Mouse (Mus musculus) R1 (cell line): ENCODE measurements around the gene Acad10.
"Not testable (repeated sequence)": the region's sequence is repeated elsewhere in the genome, so short reads cannot be mapped to it uniquely, and the experiment has no call there.

Experiments
- DNase-seq: peaks from one replicate; pipeline ENCODE4 v3.0.0-alpha.2; 2018; ENCODE audit warnings: low read depth, low spot score

Gene Acad10

GRCm38 (mm10) chr5:121657656-121658055 lies 2.7 kb downstream of the Acad10 start:
- not testable (repeated sequence) for DNase-seq

- DNase-seq, result not testable (repeated sequence)
These were observed 3.4 kb downstream of the Acad10 start for GRCm38 (mm10) chr5:121656866-121657265.

GRCm38 (mm10) chr5:121654526-121654925 lies 5.8 kb downstream of the Acad10 start:
- DNase-seq, result no peak

- DNase-seq, result no peak
These were observed 11.2 kb downstream of the Acad10 start for GRCm38 (mm10) chr5:121649134-121649533.

GRCm38 (mm10) chr5:121639601-121640000 lies 20.7 kb downstream of the Acad10 start:
- DNase-seq, result no peak

GRCm38 (mm10) chr5:121637296-121637695 lies 23.0 kb downstream of the Acad10 start:
- DNase-seq, result no peak

GRCm38 (mm10) chr5:121634668-121635067 lies 25.6 kb downstream of the Acad10 start:
- DNase-seq, result no peak

GRCm38 (mm10) chr5:121632804-121633203 lies 27.5 kb downstream of the Acad10 start:
- DNase-seq, result no peak

- DNase-seq, result peak; percentile 58
These were observed 29.1 kb downstream of the Acad10 start for GRCm38 (mm10) chr5:121631106-121631647.

- peak; percentile 72 for DNase-seq
These were observed 32.4 kb downstream of the Acad10 start for GRCm38 (mm10) chr5:121627871-121628270.

GRCm38 (mm10) chr5:121623241-121623640 lies 37.1 kb downstream of the Acad10 start:
- DNase-seq, result no peak

GRCm38 (mm10) chr5:121621102-121621501 lies 39.2 kb downstream of the Acad10 start:
- DNase-seq, result no peak

GRCm38 (mm10) chr5:121618592-121619513 lies 41.5 kb downstream of the Acad10 start, which contains the start of gene Acad12:
Gene Acad12, minus strand, starts transcription at chr5:121618938.
- peak; percentile 83 for DNase-seq

GRCm38 (mm10) chr5:121614921-121615320 lies 45.4 kb downstream of the Acad10 start:
- not testable (repeated sequence) for DNase-seq

- DNase-seq, result no peak
These were observed 48.3 kb downstream of the Acad10 start for GRCm38 (mm10) chr5:121612036-121612435.

GRCm38 (mm10) chr5:121609556-121610135 lies 50.7 kb downstream of the Acad10 start:
- peak; percentile 56 for DNase-seq

- peak; percentile 90 for DNase-seq
These were observed 54.2 kb downstream of the Acad10 start for GRCm38 (mm10) chr5:121606151-121606550.

GRCm38 (mm10) chr5:121603815-121604214 lies 56.5 kb downstream of the Acad10 start:
- not testable (repeated sequence) for DNase-seq

- DNase-seq, result peak; percentile 86
These were observed 58.6 kb downstream of the Acad10 start for GRCm38 (mm10) chr5:121601547-121602299.

- DNase-seq, result peak; percentile 26
These were observed 61.3 kb downstream of the Acad10 start for GRCm38 (mm10) chr5:121598871-121599610.

GRCm38 (mm10) chr5:121597991-121598537 lies 62.2 kb downstream of the Acad10 start:
- DNase-seq, result no peak
